Mouse (Mus musculus) C2C12 (cell line): Measurements from ENCODE around the gene Pclo.

Experiments used
- CTCF ChIP-seq: IDR thresholded peaks from one replicate; pipeline ENCODE4 v1.5.1; 2011; ENCODE audit not compliant: control insufficient read depth, insufficient read depth, insufficient read length
- MAX ChIP-seq: IDR thresholded peaks from one replicate; pipeline ENCODE4 v1.6.1; 2011; ENCODE audit warnings: mild to moderate bottlenecking, control low read depth

- TF ChIP-seq CTCF (no peak), MAX (no peak)
These were observed 13.1 kb downstream of the Pclo start for GRCm38 (mm10) chr5:14527796-14528195.
